Mouse (Mus musculus) CH12F3 (cell line): ENCODE measurements around the gene Ecm1.

Experiments used
- in situ Hi-C: fragments of 300-500 bp; cut with MboI; formaldehyde crosslinking; loops from 2 replicates; pipeline ENCODE4 v1.14.3; 2020; ENCODE audit warnings: low sequenced_read_pairs

The Ecm1 gene

GRCm38 (mm10) chr3:95739353-95740104 lies at the start of gene Ecm1:
TSS of gene Ecm1 (minus strand) at chr3:95739569.
- in situ Hi-C loops = no loop called here

- in situ Hi-C loops = no loop called here
Measured at GRCm38 (mm10) chr3:95785501-95785900, 46.1 kb upstream of the Ecm1 start.

- in situ Hi-C loops = no loop called here
Measured at GRCm38 (mm10) chr3:95771985-95772384, 32.6 kb upstream of the Ecm1 start.

GRCm38 (mm10) chr3:95765534-95765933 lies 26.2 kb upstream of the Ecm1 start:
- in situ Hi-C loops = no loop called here

- in situ Hi-C loops = no loop called here
Measured at GRCm38 (mm10) chr3:95763811-95764210, 24.4 kb upstream of the Ecm1 start.

GRCm38 (mm10) chr3:95762961-95763360 lies 23.6 kb upstream of the Ecm1 start:
- in situ Hi-C loops = no loop called here

- in situ Hi-C loops = no loop called here
Measured at GRCm38 (mm10) chr3:95761771-95762170, 22.4 kb upstream of the Ecm1 start.

GRCm38 (mm10) chr3:95760656-95761055 lies 21.3 kb upstream of the Ecm1 start:
- in situ Hi-C loops = no loop called here

GRCm38 (mm10) chr3:95760106-95760505 lies 20.7 kb upstream of the Ecm1 start, which contains the start of gene Tars2:
TSS of gene Tars2 (minus strand) at chr3:95760206.
- in situ Hi-C loops = no loop called here

GRCm38 (mm10) chr3:95758467-95759218 lies 19.3 kb upstream of the Ecm1 start:
- in situ Hi-C loops = no loop called here

GRCm38 (mm10) chr3:95756808-95757207 lies 17.4 kb upstream of the Ecm1 start:
- in situ Hi-C loops = no loop called here

- in situ Hi-C loops = no loop called here
Measured at GRCm38 (mm10) chr3:95754345-95755206, 15.2 kb upstream of the Ecm1 start.

- in situ Hi-C loops = no loop called here
Measured at GRCm38 (mm10) chr3:95752935-95753334, 13.6 kb upstream of the Ecm1 start.

GRCm38 (mm10) chr3:95740406-95740805 lies 1.0 kb upstream of the Ecm1 start:
- in situ Hi-C loops = no loop called here

- in situ Hi-C loops = no loop called here
Measured at GRCm38 (mm10) chr3:95735071-95735670, 4.2 kb downstream of the Ecm1 start.

- in situ Hi-C loops = no loop called here
Measured at GRCm38 (mm10) chr3:95734092-95734702, 5.2 kb downstream of the Ecm1 start.

- in situ Hi-C loops = no loop called here
Measured at GRCm38 (mm10) chr3:95732744-95733521, 6.4 kb downstream of the Ecm1 start.

- in situ Hi-C loops = no loop called here
Measured at GRCm38 (mm10) chr3:95732297-95732696, 7.1 kb downstream of the Ecm1 start.

- in situ Hi-C loops = no loop called here
Measured at GRCm38 (mm10) chr3:95731802-95732201, 7.6 kb downstream of the Ecm1 start.

- in situ Hi-C loops = no loop called here
Measured at GRCm38 (mm10) chr3:95730431-95730830, 8.9 kb downstream of the Ecm1 start.
